Mouse (Mus musculus) erythroblast, embryonic 14.5 days (primary cell): Measurements from ENCODE around the gene Mas1.

Experiments
- GATA1 ChIP-seq: IDR thresholded peaks from 2 replicates; pipeline ENCODE4 v1.6.1; 2012; ENCODE audit warnings: low read length, inconsistent platforms, mixed read lengths
- TAL1 ChIP-seq: IDR thresholded peaks from 3 replicates; pipeline ENCODE4 v1.6.1; 2012; ENCODE audit warnings: low read length, inconsistent platforms, mixed read lengths

DNA sequence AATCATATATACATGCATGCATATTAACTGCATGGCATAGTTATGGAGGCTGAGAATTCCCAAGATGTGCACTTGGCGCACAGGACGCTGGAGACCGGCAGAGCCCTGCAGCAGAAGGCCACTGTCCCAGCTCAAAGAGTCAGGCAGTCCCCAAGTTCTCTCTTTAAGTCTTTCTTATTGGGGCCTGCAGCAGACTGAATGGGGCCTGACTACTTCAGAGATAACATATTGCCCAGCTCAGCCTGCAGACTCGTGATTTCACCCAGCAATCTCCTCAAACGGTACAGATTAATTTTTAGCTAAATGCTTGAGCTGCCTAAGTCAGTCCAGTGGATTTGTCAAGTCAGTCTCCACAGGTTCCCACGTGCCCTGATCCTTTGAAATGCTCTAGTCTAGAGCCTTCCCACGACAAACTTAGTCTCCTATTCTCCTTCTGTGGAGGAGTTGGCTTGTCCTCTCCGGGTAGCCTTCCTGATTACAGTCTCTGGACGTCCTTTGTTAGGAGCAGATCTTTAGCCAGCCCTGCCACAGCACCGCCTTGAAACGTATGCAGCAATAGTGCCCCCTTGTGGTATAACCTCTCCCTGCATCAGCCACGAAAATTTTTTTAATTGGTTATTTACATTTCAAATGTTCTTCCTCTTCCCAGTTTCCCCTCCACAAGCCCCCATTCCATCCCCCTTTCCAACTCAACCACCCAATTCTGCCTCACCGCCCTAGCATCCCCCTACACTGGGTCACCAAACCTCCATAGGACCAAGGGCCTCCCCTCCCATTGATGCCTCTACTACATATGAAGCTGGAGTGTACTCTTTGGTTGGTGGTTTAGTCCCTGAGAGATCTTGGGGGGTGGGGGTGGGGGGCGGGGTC is 57.6 kb downstream of the Mas1 start:
- TF ChIP-seq TAL1 = no peak
- no peak for TF ChIP-seq GATA1
